Mouse (Mus musculus) CH12F3 (cell line): Measurements from ENCODE around the gene Pik3cd.

ENCODE experiments used
- in situ Hi-C: fragments of 300-500 bp; cut with MboI; formaldehyde crosslinking; loops from 2 replicates; pipeline ENCODE4 v1.14.3; 2020; ENCODE audit warnings: low sequenced_read_pairs

Pik3cd gene

GRCm38 (mm10) chr4:149689822-149690700 is 12.3 kb downstream of the Pik3cd start:
- in situ Hi-C loops = no loop called here

GRCm38 (mm10) chr4:149688861-149689260 is 13.5 kb downstream of the Pik3cd start:
- in situ Hi-C loops = no loop called here

- in situ Hi-C loops = no loop called here
These were observed 17.3 kb downstream of the Pik3cd start for GRCm38 (mm10) chr4:149684841-149685623.

- in situ Hi-C loops = no loop called here
These were observed 18.5 kb downstream of the Pik3cd start for GRCm38 (mm10) chr4:149683875-149684274.

- in situ Hi-C loops = no loop called here
These were observed 23.2 kb downstream of the Pik3cd start for GRCm38 (mm10) chr4:149679056-149679770.

- in situ Hi-C loops = no loop called here
These were observed 24.4 kb downstream of the Pik3cd start for GRCm38 (mm10) chr4:149678006-149678405.

- in situ Hi-C loops = no loop called here
These were observed 26.8 kb downstream of the Pik3cd start for GRCm38 (mm10) chr4:149675378-149676261.

- in situ Hi-C loops = no loop called here
These were observed 27.5 kb downstream of the Pik3cd start for GRCm38 (mm10) chr4:149674814-149675377.

GRCm38 (mm10) chr4:149672747-149673146 is 29.6 kb downstream of the Pik3cd start:
- in situ Hi-C loops = no loop called here

- in situ Hi-C loops = no loop called here
These were observed 31.2 kb downstream of the Pik3cd start for GRCm38 (mm10) chr4:149671175-149671574.

- in situ Hi-C loops = no loop called here
These were observed 36.7 kb downstream of the Pik3cd start for GRCm38 (mm10) chr4:149665692-149666090.

GRCm38 (mm10) chr4:149665016-149665691 is 37.2 kb downstream of the Pik3cd start:
- in situ Hi-C loops = no loop called here

- in situ Hi-C loops = no loop called here
These were observed 38.4 kb downstream of the Pik3cd start for GRCm38 (mm10) chr4:149663849-149664503.

- in situ Hi-C loops = no loop called here
These were observed 40.3 kb downstream of the Pik3cd start for GRCm38 (mm10) chr4:149661967-149662589.

GRCm38 (mm10) chr4:149660598-149660997 is 41.8 kb downstream of the Pik3cd start:
- in situ Hi-C loops = no loop called here

GRCm38 (mm10) chr4:149659495-149660116 is 42.8 kb downstream of the Pik3cd start:
- in situ Hi-C loops = no loop called here

GRCm38 (mm10) chr4:149657858-149658416 is 44.4 kb downstream of the Pik3cd start:
- in situ Hi-C loops = no loop called here

- in situ Hi-C loops = no loop called here
These were observed 48.1 kb downstream of the Pik3cd start for GRCm38 (mm10) chr4:149654232-149654631.
